Mouse (Mus musculus) heart, embryonic 14.5 days (tissue): Measurements from ENCODE around the gene Capn5. TPM values are rescaled to one million over a fixed set of nuclear protein-coding genes. Genes with fewer than 3 reads are reported as not detected.

ENCODE experiments used
- ATAC-seq: fragments of 200-750 bp; cut with Nextera tagmentation; 2 replicates; pipeline ENCODE4 v1.8.0; 2017; ENCODE audit warnings: low read depth, moderate TSS enrichment; ENCODE audit not compliant: insufficient number of reproducible peaks, insufficient read depth, low FRiP score
- H3K27ac ChIP-seq, 2 experiments: fragments of 200-500 bp in 1 of 2; fragments of 300-500 bp in 1 of 2; sonication (generic) in 1 of 2; replicated peaks in 1 of 2; 2 replicates each; pipeline ENCODE4 v1.5.1; 2012 to 2014; ENCODE audit warnings: low read depth in 2 of 2, low read length in 2 of 2, control low read depth in 1 of 2, mild to moderate bottlenecking in 1 of 2, mixed read lengths in 1 of 2; ENCODE audit not compliant: control insufficient read depth in 1 of 2, insufficient read depth in 1 of 2
- H3K27me3 ChIP-seq: fragments of 300-500 bp; sonication (generic); 2 replicates; pipeline ENCODE4 v1.6.1; 2014; ENCODE audit warnings: mild to moderate bottlenecking, low read length, control low read depth; ENCODE audit not compliant: control insufficient read depth, insufficient read depth
- H3K36me3 ChIP-seq: fragments of 300-500 bp; sonication (generic); 2 replicates; pipeline ENCODE4 v1.6.1; 2014; ENCODE audit warnings: mild to moderate bottlenecking, control low read depth, low read length, mixed read lengths; ENCODE audit not compliant: control insufficient read depth, insufficient read depth
- H3K4me1 ChIP-seq, 2 experiments: fragments of 200-500 bp in 1 of 2; fragments of 300-500 bp in 1 of 2; sonication (generic) in 1 of 2; 2 replicates each; pipeline ENCODE4 v1.6.1; 2012 to 2014; ENCODE audit warnings: low read length in 2 of 2, control low read depth in 1 of 2, mixed read lengths in 1 of 2; ENCODE audit not compliant: control insufficient read depth in 2 of 2, insufficient read depth in 2 of 2
- H3K4me2 ChIP-seq: fragments of 300-500 bp; sonication (generic); 2 replicates; pipeline ENCODE4 v1.6.1; 2014; ENCODE audit warnings: mild to moderate bottlenecking, low read length
- H3K4me3 ChIP-seq, 2 experiments: fragments of 200-500 bp in 1 of 2; fragments of 300-500 bp in 1 of 2; sonication (generic) in 1 of 2; 2 replicates each; pipeline ENCODE4 v1.5.1; 2012 to 2014; ENCODE audit warnings: low read length in 2 of 2, mild to moderate bottlenecking in 2 of 2, control low read depth in 1 of 2, low read depth in 1 of 2, moderate library complexity in 1 of 2; ENCODE audit not compliant: control insufficient read depth in 1 of 2, insufficient read depth in 1 of 2
- H3K9ac ChIP-seq: fragments of 300-500 bp; sonication (generic); 2 replicates; pipeline ENCODE4 v1.6.1; 2014; ENCODE audit warnings: mild to moderate bottlenecking, low read length
- H3K9me3 ChIP-seq: fragments of 300-500 bp; sonication (generic); 2 replicates; pipeline ENCODE4 v1.6.1; 2016; ENCODE audit warnings: low read length, control low read depth; ENCODE audit not compliant: control insufficient read depth
- WGBS: fragments of 180-500 bp; shearing (Covaris S2); extraction: QIAGEN DNeasy Blood & Tissue Kit; methylation state at CpG from one replicate; pipeline ENCODE4 v1.1.7; 2014; 5-methylcytosine and 5-hydroxymethylcytosine counted together
- polyA plus RNA-seq: library from polyadenylated mRNA; unstranded; fragments of >200 nt; fragmentation: Nextera tagmentation; extraction: Ambion mirVana; gene quantifications from 2 replicates; pipeline ENCODE4 v1.2.1, GENCODE M21; 2014

Capn5 gene
- polyA plus RNA-seq, 1 experiment from 2014 or later, result 2.5 TPM

- H3K27ac ChIP-seq, result no peak overlapping the region
- H3K27me3 ChIP-seq, result no peaks in the 10 kb centered on the region
- 57% methylated on average over 8 of the region's 8 CpGs for WGBS
- no peak overlapping the region for H3K4me3 ChIP-seq
- no peaks in the 10 kb centered on the region for H3K9me3 ChIP-seq
- no peaks in the 10 kb centered on the region for H3K36me3 ChIP-seq
- ATAC-seq, result no peak
- peak overlapping the region; percentile 90 for H3K4me2 ChIP-seq
- peaks cover 2 to 15% of the 10 kb centered on the region in 2 experiments; a peak in 3 of 4 replicates for H3K4me1 ChIP-seq
- no peak overlapping the region for H3K9ac ChIP-seq
Measured at GRCm38 (mm10) chr7:98176322-98177070, 1.6 kb downstream of the Capn5 start.

GRCm38 (mm10) chr7:98174883-98175755 lies 3.0 kb downstream of the Capn5 start:
- no peak overlapping the region for H3K4me3 ChIP-seq

GRCm38 (mm10) chr7:98173408-98173807 lies 4.7 kb downstream of the Capn5 start:
- Histone ChIP-seq H3K36me3 (no peaks in the 10 kb centered on the region), H3K9ac (no peak overlapping the region), H3K27me3 (no peaks in the 10 kb centered on the region), H3K4me2 (no peak overlapping the region), H3K27ac (no peak overlapping the region), H3K4me1 (peaks cover 8 to 21% of the 10 kb centered on the region in 2 experiments; a peak in 3 of 4 replicates), H3K4me3 (no peak overlapping the region), H3K9me3 (no peaks in the 10 kb centered on the region)
- WGBS, result 24% methylated on average over 4 of the region's 4 CpGs
- ATAC-seq, result no peak

More at GRCm38 (mm10) chr7:98174883-98175755, 3.0 kb downstream of the Capn5 start:
- Histone ChIP-seq H3K9me3 (no peaks in the 10 kb centered on the region), H3K27ac (no peak overlapping the region), H3K36me3 (no peaks in the 10 kb centered on the region), H3K9ac (no peak overlapping the region), H3K4me1 (peaks cover 8 to 23% of the 10 kb centered on the region in 2 experiments; a peak in 3 of 4 replicates), H3K27me3 (no peaks in the 10 kb centered on the region), H3K4me2 (no peak overlapping the region)
- no peak for ATAC-seq
- 65% methylated on average over 4 of the region's 4 CpGs for WGBS

GRCm38 (mm10) chr7:98172661-98173060 lies 5.4 kb downstream of the Capn5 start:
- no peak overlapping the region for H3K9ac ChIP-seq
- H3K4me3 ChIP-seq, result no peak overlapping the region
- H3K4me2 ChIP-seq, result no peak overlapping the region
- peaks cover 8 to 19% of the 10 kb centered on the region in 2 experiments; a peak in 3 of 4 replicates for H3K4me1 ChIP-seq
- no peak for ATAC-seq
- H3K36me3 ChIP-seq, result no peaks in the 10 kb centered on the region
- no peak overlapping the region for H3K27ac ChIP-seq
- no peaks in the 10 kb centered on the region for H3K27me3 ChIP-seq
- WGBS, result 77% methylated on average over 8 of the region's 8 CpGs
- H3K9me3 ChIP-seq, result no peaks in the 10 kb centered on the region

- H3K27me3 ChIP-seq, result no peaks in the 10 kb centered on the region
- no peak overlapping the region for H3K9ac ChIP-seq
- ATAC-seq, result peak; percentile 70
- peak overlapping the region; percentile 4 to 53; a peak in 3 of 4 replicates for H3K27ac ChIP-seq
- H3K4me3 ChIP-seq, result no peak overlapping the region
- peaks cover 8 to 11% of the 10 kb centered on the region in 2 experiments; a peak in 3 of 4 replicates for H3K4me1 ChIP-seq
- H3K4me2 ChIP-seq, result no peak overlapping the region
- 54% methylated on average over 6 of the region's 6 CpGs for WGBS
- H3K36me3 ChIP-seq, result no peaks in the 10 kb centered on the region
- H3K9me3 ChIP-seq, result no peaks in the 10 kb centered on the region
Measured at GRCm38 (mm10) chr7:98171141-98172073, 6.7 kb downstream of the Capn5 start.

- no peaks in the 10 kb centered on the region for H3K9me3 ChIP-seq
- peak overlapping the region; percentile 21; the same call in 1 of the 2 replicates for H3K9ac ChIP-seq
- no peak overlapping the region for H3K4me3 ChIP-seq
- peaks cover 20 to 28% of the 10 kb centered on the region in 2 experiments for H3K4me1 ChIP-seq
- H3K27me3 ChIP-seq, result no peaks in the 10 kb centered on the region
- no peaks in the 10 kb centered on the region for H3K36me3 ChIP-seq
- peak overlapping the region; percentile 33 to 61; a peak in 3 of 4 replicates for H3K27ac ChIP-seq
- H3K4me2 ChIP-seq, result no peak overlapping the region
- WGBS, result 56% methylated on average over 10 of the region's 10 CpGs
- peak; percentile 49 for ATAC-seq
Measured at GRCm38 (mm10) chr7:98164999-98165528, 13.0 kb downstream of the Capn5 start.
